Mouse (Mus musculus): ENCODE measurements around the gene Ctnna3. TPM values are rescaled to one million over a fixed set of nuclear protein-coding genes. Genes with fewer than 3 reads are reported as not detected.

The Ctnna3 gene
- polyA plus RNA-seq, 1 experiment from 2014 or later: 1.1 TPM

GRCm38 (mm10) chr10:63637987-63638386 is 208.1 kb downstream of the Ctnna3 start:
- no peaks in the 10 kb centered on the region; the same call in 1 of the 2 replicates for H3K9me3 ChIP-seq (ENCODE audit: control insufficient read depth, low read length)
- WGBS: 86% methylated on average over 5 of the region's 5 CpGs
- no peak overlapping the region for H3K4me3 ChIP-seq (replicated peaks; ENCODE audit: low read length)
- H3K36me3 ChIP-seq (ENCODE audit: control insufficient read depth, insufficient read depth): no peaks in the 10 kb centered on the region
- H3K27me3 ChIP-seq (replicated peaks; ENCODE audit: control insufficient read depth, insufficient read depth, low read length): no peaks in the 10 kb centered on the region
- no peak for ATAC-seq
- no peak overlapping the region for H3K27ac ChIP-seq (ENCODE audit: low read length)
- no peaks in the 10 kb centered on the region for H3K4me1 ChIP-seq (replicated peaks; ENCODE audit: control insufficient read depth, insufficient read depth, low read length)
- H3K9ac ChIP-seq (replicated peaks; ENCODE audit: low read depth, low read length): no peak overlapping the region
- no peak overlapping the region for H3K4me2 ChIP-seq (ENCODE audit: low read length)

GRCm38 (mm10) chr10:63647300-63647699 is 217.4 kb downstream of the Ctnna3 start:
- no peaks in the 10 kb centered on the region for H3K36me3 ChIP-seq (ENCODE audit: control insufficient read depth, insufficient read depth)
- ATAC-seq: no peak
- no peaks in the 10 kb centered on the region for H3K4me1 ChIP-seq (replicated peaks; ENCODE audit: control insufficient read depth, insufficient read depth, low read length)
- no peak overlapping the region for H3K4me2 ChIP-seq (ENCODE audit: low read length)
- no peak overlapping the region for H3K9ac ChIP-seq (replicated peaks; ENCODE audit: low read depth, low read length)
- no peaks in the 10 kb centered on the region for H3K9me3 ChIP-seq (ENCODE audit: control insufficient read depth, low read length)
- no peaks in the 10 kb centered on the region for H3K27me3 ChIP-seq (replicated peaks; ENCODE audit: control insufficient read depth, insufficient read depth, low read length)
- 7% methylated on average over 3 of the region's 3 CpGs for WGBS
- H3K27ac ChIP-seq (ENCODE audit: low read length): no peak overlapping the region
- H3K4me3 ChIP-seq (replicated peaks; ENCODE audit: low read length): no peak overlapping the region

GRCm38 (mm10) chr10:63650307-63650706 is 220.4 kb downstream of the Ctnna3 start:
- ATAC-seq: no peak
- no peaks in the 10 kb centered on the region for H3K36me3 ChIP-seq (ENCODE audit: control insufficient read depth, insufficient read depth)
- H3K9ac ChIP-seq (replicated peaks; ENCODE audit: low read depth, low read length): no peak overlapping the region
- H3K4me1 ChIP-seq (replicated peaks; ENCODE audit: control insufficient read depth, insufficient read depth, low read length): no peaks in the 10 kb centered on the region
- no peaks in the 10 kb centered on the region for H3K27me3 ChIP-seq (replicated peaks; ENCODE audit: control insufficient read depth, insufficient read depth, low read length)
- no peak overlapping the region for H3K27ac ChIP-seq (ENCODE audit: low read length)
- no peak overlapping the region for H3K4me3 ChIP-seq (replicated peaks; ENCODE audit: low read length)
- H3K4me2 ChIP-seq (ENCODE audit: low read length): no peak overlapping the region
- H3K9me3 ChIP-seq (ENCODE audit: control insufficient read depth, low read length): no peaks in the 10 kb centered on the region
- 81% methylated on average over 3 of the region's 3 CpGs for WGBS

GRCm38 (mm10) chr10:63652887-63653286 is 223.0 kb downstream of the Ctnna3 start:
- Histone ChIP-seq H3K9ac (replicated peaks; ENCODE audit: low read depth, low read length) (no peak overlapping the region), H3K27me3 (replicated peaks; ENCODE audit: control insufficient read depth, insufficient read depth, low read length) (no peaks in the 10 kb centered on the region), H3K36me3 (ENCODE audit: control insufficient read depth, insufficient read depth) (no peaks in the 10 kb centered on the region), H3K9me3 (ENCODE audit: control insufficient read depth, low read length) (no peaks in the 10 kb centered on the region), H3K4me1 (replicated peaks; ENCODE audit: control insufficient read depth, insufficient read depth, low read length) (no peaks in the 10 kb centered on the region), H3K4me2 (ENCODE audit: low read length) (no peak overlapping the region), H3K27ac (ENCODE audit: low read length) (no peak overlapping the region), H3K4me3 (replicated peaks; ENCODE audit: low read length) (no peak overlapping the region)
- 79% methylated on average over 9 of the region's 9 CpGs for WGBS
- no peak for ATAC-seq

GRCm38 (mm10) chr10:63653571-63653970 is 223.7 kb downstream of the Ctnna3 start:
- H3K27ac ChIP-seq (ENCODE audit: low read length): no peak overlapping the region
- H3K9ac ChIP-seq (replicated peaks; ENCODE audit: low read depth, low read length): no peak overlapping the region
- no peaks in the 10 kb centered on the region for H3K27me3 ChIP-seq (replicated peaks; ENCODE audit: control insufficient read depth, insufficient read depth, low read length)
- no peaks in the 10 kb centered on the region for H3K4me1 ChIP-seq (replicated peaks; ENCODE audit: control insufficient read depth, insufficient read depth, low read length)
- WGBS: 94% methylated on average over 3 of the region's 3 CpGs
- ATAC-seq: no peak
- H3K4me2 ChIP-seq (ENCODE audit: low read length): no peak overlapping the region
- no peaks in the 10 kb centered on the region for H3K9me3 ChIP-seq (ENCODE audit: control insufficient read depth, low read length)
- H3K36me3 ChIP-seq (ENCODE audit: control insufficient read depth, insufficient read depth): no peaks in the 10 kb centered on the region
- no peak overlapping the region for H3K4me3 ChIP-seq (replicated peaks; ENCODE audit: low read length)

GRCm38 (mm10) chr10:63654560-63654959 is 224.7 kb downstream of the Ctnna3 start:
- 88% methylated on average over 5 of the region's 5 CpGs for WGBS
- Histone ChIP-seq H3K27ac (ENCODE audit: low read length) (no peak overlapping the region), H3K4me2 (ENCODE audit: low read length) (no peak overlapping the region), H3K9ac (replicated peaks; ENCODE audit: low read depth, low read length) (no peak overlapping the region), H3K4me1 (replicated peaks; ENCODE audit: control insufficient read depth, insufficient read depth, low read length) (no peaks in the 10 kb centered on the region), H3K36me3 (ENCODE audit: control insufficient read depth, insufficient read depth) (no peaks in the 10 kb centered on the region), H3K4me3 (replicated peaks; ENCODE audit: low read length) (no peak overlapping the region), H3K27me3 (replicated peaks; ENCODE audit: control insufficient read depth, insufficient read depth, low read length) (no peaks in the 10 kb centered on the region), H3K9me3 (ENCODE audit: control insufficient read depth, low read length) (no peaks in the 10 kb centered on the region)
- no peak for ATAC-seq

- Histone ChIP-seq H3K9ac (replicated peaks; ENCODE audit: low read depth, low read length) (no peak overlapping the region), H3K36me3 (ENCODE audit: control insufficient read depth, insufficient read depth) (no peaks in the 10 kb centered on the region), H3K4me3 (replicated peaks; ENCODE audit: low read length) (no peak overlapping the region), H3K27ac (ENCODE audit: low read length) (no peak overlapping the region), H3K9me3 (ENCODE audit: control insufficient read depth, low read length) (no peaks in the 10 kb centered on the region), H3K27me3 (replicated peaks; ENCODE audit: control insufficient read depth, insufficient read depth, low read length) (no peaks in the 10 kb centered on the region), H3K4me1 (replicated peaks; ENCODE audit: control insufficient read depth, insufficient read depth, low read length) (no peaks in the 10 kb centered on the region), H3K4me2 (ENCODE audit: low read length) (no peak overlapping the region)
- 77% methylated on average over 6 of the region's 6 CpGs for WGBS
- no peak for ATAC-seq
These were observed 246.4 kb downstream of the Ctnna3 start for GRCm38 (mm10) chr10:63676343-63676742.

- H3K36me3 ChIP-seq (ENCODE audit: control insufficient read depth, insufficient read depth): no peaks in the 10 kb centered on the region
- H3K4me3 ChIP-seq (replicated peaks; ENCODE audit: low read length): no peak overlapping the region
- 51% methylated on average over 3 of the region's 3 CpGs for WGBS
- H3K27ac ChIP-seq (ENCODE audit: low read length): no peak overlapping the region
- H3K9ac ChIP-seq (replicated peaks; ENCODE audit: low read depth, low read length): no peak overlapping the region
- no peak for ATAC-seq
- no peak overlapping the region for H3K4me2 ChIP-seq (ENCODE audit: low read length)
- H3K4me1 ChIP-seq (replicated peaks; ENCODE audit: control insufficient read depth, insufficient read depth, low read length): no peaks in the 10 kb centered on the region
- no peaks in the 10 kb centered on the region for H3K9me3 ChIP-seq (ENCODE audit: control insufficient read depth, low read length)
- H3K27me3 ChIP-seq (replicated peaks; ENCODE audit: control insufficient read depth, insufficient read depth, low read length): no peaks in the 10 kb centered on the region
These were observed 259.3 kb downstream of the Ctnna3 start for GRCm38 (mm10) chr10:63689233-63689632.

GRCm38 (mm10) chr10:63689651-63690050 is 259.8 kb downstream of the Ctnna3 start:
- Histone ChIP-seq H3K9me3 (ENCODE audit: control insufficient read depth, low read length) (no peaks in the 10 kb centered on the region), H3K4me3 (replicated peaks; ENCODE audit: low read length) (no peak overlapping the region), H3K36me3 (ENCODE audit: control insufficient read depth, insufficient read depth) (no peaks in the 10 kb centered on the region), H3K4me2 (ENCODE audit: low read length) (no peak overlapping the region), H3K27ac (ENCODE audit: low read length) (no peak overlapping the region), H3K4me1 (replicated peaks; ENCODE audit: control insufficient read depth, insufficient read depth, low read length) (no peaks in the 10 kb centered on the region), H3K27me3 (replicated peaks; ENCODE audit: control insufficient read depth, insufficient read depth, low read length) (no peaks in the 10 kb centered on the region), H3K9ac (replicated peaks; ENCODE audit: low read depth, low read length) (no peak overlapping the region)
- no peak for ATAC-seq
- 56% methylated on average over 4 of the region's 4 CpGs for WGBS

- H3K4me3 ChIP-seq (replicated peaks; ENCODE audit: low read length): no peak overlapping the region
- no peaks in the 10 kb centered on the region for H3K4me1 ChIP-seq (replicated peaks; ENCODE audit: control insufficient read depth, insufficient read depth, low read length)
- no peak; the same call in 1 of the 2 replicates for ATAC-seq
- no peak overlapping the region for H3K4me2 ChIP-seq (ENCODE audit: low read length)
- WGBS: 57% methylated on average over 3 of the region's 3 CpGs
- H3K9me3 ChIP-seq (ENCODE audit: control insufficient read depth, low read length): no peaks in the 10 kb centered on the region
- H3K27ac ChIP-seq (ENCODE audit: low read length): no peak overlapping the region
- H3K9ac ChIP-seq (replicated peaks; ENCODE audit: low read depth, low read length): no peak overlapping the region
- no peaks in the 10 kb centered on the region for H3K36me3 ChIP-seq (ENCODE audit: control insufficient read depth, insufficient read depth)
- H3K27me3 ChIP-seq (replicated peaks; ENCODE audit: control insufficient read depth, insufficient read depth, low read length): no peaks in the 10 kb centered on the region
These were observed 262.1 kb downstream of the Ctnna3 start for GRCm38 (mm10) chr10:63692039-63692438.
